Mouse (Mus musculus) lung, postnatal 0 days (tissue): ENCODE results near the gene Rps6ka5. TPM values are rescaled to one million over a fixed set of nuclear protein-coding genes. Genes with fewer than 3 reads are reported as not detected.
A peak's percentile ranks its signal among the peaks of the same experiment; 100 is the strongest.

ENCODE experiments used
- ATAC-seq: fragments of 200-750 bp; cut with Nextera tagmentation; 2 replicates; pipeline ENCODE4 v1.8.0; 2017; ENCODE audit warnings: moderate library complexity
- DNase-seq: peaks from one replicate; pipeline ENCODE4 v3.0.0-alpha.2; 2016; ENCODE audit warnings: low spot score
- H3K27ac ChIP-seq: fragments of 300-500 bp; sonication (generic); 2 replicates; pipeline ENCODE4 v1.5.1; 2014; ENCODE audit warnings: antibody characterized with exemption, mild to moderate bottlenecking, low read length, mixed read lengths
- H3K27me3 ChIP-seq: fragments of 300-500 bp; sonication (generic); replicated peaks from 2 replicates; pipeline ENCODE4 v1.6.1; 2014; ENCODE audit warnings: low read length, mixed read lengths; ENCODE audit not compliant: insufficient read depth
- H3K36me3 ChIP-seq: fragments of 300-500 bp; sonication (generic); 2 replicates; pipeline ENCODE4 v1.6.1; 2014; ENCODE audit warnings: low read length, mixed read lengths; ENCODE audit not compliant: insufficient read depth
- H3K4me1 ChIP-seq: fragments of 300-500 bp; sonication (generic); 2 replicates; pipeline ENCODE4 v1.6.1; 2014; ENCODE audit warnings: antibody characterized with exemption, low read depth, low read length, mixed read lengths; ENCODE audit not compliant: insufficient read depth
- H3K4me2 ChIP-seq: fragments of 300-500 bp; sonication (generic); replicated peaks from 2 replicates; pipeline ENCODE4 v1.6.1; 2014; ENCODE audit warnings: low read depth, mild to moderate bottlenecking, low read length, moderate library complexity, mixed read lengths
- H3K4me3 ChIP-seq: fragments of 300-500 bp; sonication (generic); 2 replicates; pipeline ENCODE4 v1.5.1; 2014; ENCODE audit warnings: low read depth, low read length
- H3K9ac ChIP-seq: fragments of 300-500 bp; sonication (generic); replicated peaks from 2 replicates; pipeline ENCODE4 v1.6.1; 2014; ENCODE audit warnings: low read depth, mild to moderate bottlenecking
- H3K9me3 ChIP-seq: fragments of 300-500 bp; sonication (generic); 2 replicates; pipeline ENCODE4 v1.6.1; 2016; ENCODE audit warnings: low read length, mixed read lengths
- CTCF ChIP-seq: IDR thresholded peaks from 2 replicates; pipeline ENCODE4 v1.5.1; 2016; ENCODE audit warnings: antibody characterized with exemption, mild to moderate bottlenecking
- EP300 ChIP-seq: IDR thresholded peaks from 2 replicates; pipeline ENCODE4 v1.6.1; 2016; ENCODE audit warnings: antibody characterized with exemption, mild to moderate bottlenecking, control low read depth
- WGBS: fragments of 180-500 bp; shearing (Covaris S2); extraction: QIAGEN DNeasy Blood & Tissue Kit; methylation state at CpG from one replicate; pipeline ENCODE4 v1.1.7; 2014; 5-methylcytosine and 5-hydroxymethylcytosine counted together
- polyA plus RNA-seq: library from polyadenylated mRNA; unstranded; fragments of >200 nt; fragmentation: Nextera tagmentation; extraction: Ambion mirVana; gene quantifications from 2 replicates; pipeline ENCODE4 v1.2.1, GENCODE M21; 2015

The Rps6ka5 gene
- polyA plus RNA-seq, 1 experiment from 2014 or later, result 2.3 TPM

- DNase-seq, result no peak
- Histone ChIP-seq H3K9me3 (no peaks in the 10 kb centered on the region), H3K36me3 (peaks cover 3% of the 10 kb centered on the region; the same call in 1 of the 2 replicates), H3K9ac (no peak overlapping the region), H3K27me3 (no peaks in the 10 kb centered on the region), H3K4me3 (no peak overlapping the region), H3K4me2 (no peak overlapping the region), H3K27ac (no peak overlapping the region), H3K4me1 (no peaks in the 10 kb centered on the region)
- no peak for ATAC-seq
- no peak for TF ChIP-seq EP300
- TF ChIP-seq CTCF, result no peak
- 77% methylated on average over 12 of the region's 12 CpGs for WGBS
Observed at GRCm38 (mm10) chr12:100570522-100571072, 156.2 kb downstream of the Rps6ka5 start.

GRCm38 (mm10) chr12:100568831-100569230 lies 158.0 kb downstream of the Rps6ka5 start:
- Histone ChIP-seq H3K4me3 (no peak overlapping the region), H3K9me3 (no peaks in the 10 kb centered on the region), H3K4me1 (no peaks in the 10 kb centered on the region), H3K27ac (no peak overlapping the region), H3K9ac (no peak overlapping the region), H3K36me3 (no peaks in the 10 kb centered on the region), H3K4me2 (no peak overlapping the region), H3K27me3 (no peaks in the 10 kb centered on the region)
- 80% methylated on average over 7 of the region's 7 CpGs for WGBS
- DNase-seq (no peak), ATAC-seq (no peak)
- TF ChIP-seq EP300 (no peak), CTCF (no peak)

GRCm38 (mm10) chr12:100568105-100568504 lies 158.7 kb downstream of the Rps6ka5 start:
- 73% methylated on average over 6 of the region's 6 CpGs for WGBS
- TF ChIP-seq CTCF (no peak), EP300 (no peak)
- H3K4me3 ChIP-seq, result no peak overlapping the region
- no peak for ATAC-seq
- H3K27me3 ChIP-seq, result no peaks in the 10 kb centered on the region
- H3K4me2 ChIP-seq, result no peak overlapping the region
- no peaks in the 10 kb centered on the region for H3K4me1 ChIP-seq
- no peak overlapping the region for H3K27ac ChIP-seq
- no peak overlapping the region for H3K9ac ChIP-seq
- H3K36me3 ChIP-seq, result no peaks in the 10 kb centered on the region
- no peaks in the 10 kb centered on the region for H3K9me3 ChIP-seq
- no peak for DNase-seq

- H3K9ac ChIP-seq, result no peak overlapping the region
- no peak for DNase-seq
- H3K9me3 ChIP-seq, result no peaks in the 10 kb centered on the region
- ATAC-seq, result no peak
- no peak overlapping the region for H3K4me2 ChIP-seq
- no peak overlapping the region for H3K4me3 ChIP-seq
- WGBS, result 77% methylated on average over 3 of the region's 3 CpGs
- no peaks in the 10 kb centered on the region for H3K36me3 ChIP-seq
- H3K27ac ChIP-seq, result no peak overlapping the region
- H3K27me3 ChIP-seq, result no peaks in the 10 kb centered on the region
- TF ChIP-seq CTCF (no peak), EP300 (no peak)
- no peaks in the 10 kb centered on the region for H3K4me1 ChIP-seq
Observed at GRCm38 (mm10) chr12:100567627-100568026, 159.2 kb downstream of the Rps6ka5 start.

- H3K9ac ChIP-seq, result no peak overlapping the region
- no peak overlapping the region for H3K27ac ChIP-seq
- H3K4me2 ChIP-seq, result no peak overlapping the region
- ATAC-seq, result no peak
- no peaks in the 10 kb centered on the region for H3K9me3 ChIP-seq
- WGBS, result 86% methylated on average over 6 of the region's 6 CpGs
- no peaks in the 10 kb centered on the region for H3K36me3 ChIP-seq
- TF ChIP-seq CTCF, result no peak
- H3K4me3 ChIP-seq, result no peak overlapping the region
- no peak for DNase-seq
- H3K4me1 ChIP-seq, result no peaks in the 10 kb centered on the region
- H3K27me3 ChIP-seq, result no peaks in the 10 kb centered on the region
Observed at GRCm38 (mm10) chr12:100553675-100554074, 173.1 kb downstream of the Rps6ka5 start.

- peak; percentile 85 for ATAC-seq
- no peaks in the 10 kb centered on the region for H3K36me3 ChIP-seq
- no peak overlapping the region for H3K4me2 ChIP-seq
- H3K27ac ChIP-seq, result no peak overlapping the region
- 75% methylated on average over 1 of the region's 1 CpGs for WGBS
- H3K4me1 ChIP-seq, result no peaks in the 10 kb centered on the region
- H3K9ac ChIP-seq, result no peak overlapping the region
- H3K9me3 ChIP-seq, result no peaks in the 10 kb centered on the region
- peak; percentile 56 for DNase-seq
- H3K27me3 ChIP-seq, result no peaks in the 10 kb centered on the region
- no peak overlapping the region for H3K4me3 ChIP-seq
- TF ChIP-seq CTCF, result no peak
- TF ChIP-seq EP300, result peak; percentile 68
Observed at GRCm38 (mm10) chr12:100551972-100552371, 174.8 kb downstream of the Rps6ka5 start.

GRCm38 (mm10) chr12:100544194-100544567 lies 182.6 kb downstream of the Rps6ka5 start:
- H3K27ac ChIP-seq, result 0 out of 2 replicates have a peak overlapping the region, but pooled peaks have one; percentile 14
- H3K27me3 ChIP-seq, result no peaks in the 10 kb centered on the region
- H3K4me3 ChIP-seq, result no peak overlapping the region
- ATAC-seq, result no peak
- H3K36me3 ChIP-seq, result no peaks in the 10 kb centered on the region
- DNase-seq, result no peak
- H3K9me3 ChIP-seq, result no peaks in the 10 kb centered on the region
- no peak for TF ChIP-seq EP300
- TF ChIP-seq CTCF, result no peak
- WGBS, result 86% methylated on average over 4 of the region's 4 CpGs
- no peak overlapping the region for H3K4me2 ChIP-seq
- no peak overlapping the region for H3K9ac ChIP-seq
- H3K4me1 ChIP-seq, result peaks cover 2% of the 10 kb centered on the region; the same call in 1 of the 2 replicates
